Mouse (Mus musculus): ENCODE results near the gene Kif14.
"Not testable (repeated sequence)": the region's sequence is repeated elsewhere in the genome, so short reads cannot be mapped to it uniquely, and the experiment has no call there.

Gene Kif14

GRCm38 (mm10) chr1:136555892-136556291 is 89.7 kb downstream of the Kif14 start:
- DNase-seq (ENCODE audit: low spot score): no peak

- DNase-seq (ENCODE audit: low spot score): not testable (repeated sequence)
Observed at GRCm38 (mm10) chr1:136556643-136557042, 90.5 kb downstream of the Kif14 start.

GRCm38 (mm10) chr1:136557436-136557835 is 91.3 kb downstream of the Kif14 start:
- DNase-seq (ENCODE audit: low spot score): no peak

- no peak for DNase-seq (ENCODE audit: low spot score)
Observed at GRCm38 (mm10) chr1:136558762-136559161, 92.6 kb downstream of the Kif14 start.

GRCm38 (mm10) chr1:136559284-136559683 is 93.1 kb downstream of the Kif14 start:
- no peak for DNase-seq (ENCODE audit: low spot score)

GRCm38 (mm10) chr1:136559774-136560173 is 93.6 kb downstream of the Kif14 start:
- DNase-seq (ENCODE audit: low spot score): no peak

GRCm38 (mm10) chr1:136561823-136562222 is 95.7 kb downstream of the Kif14 start:
- no peak for DNase-seq (ENCODE audit: low spot score)

- DNase-seq (ENCODE audit: low spot score): no peak
Observed at GRCm38 (mm10) chr1:136563149-136563548, 97.0 kb downstream of the Kif14 start.

- no peak for DNase-seq (ENCODE audit: low spot score)
Observed at GRCm38 (mm10) chr1:136564963-136565362, 98.8 kb downstream of the Kif14 start.

- no peak for DNase-seq (ENCODE audit: low spot score)
Observed at GRCm38 (mm10) chr1:136566386-136566785, 100.2 kb downstream of the Kif14 start.

- no peak for DNase-seq (ENCODE audit: low spot score)
Observed at GRCm38 (mm10) chr1:136567641-136568040, 101.5 kb downstream of the Kif14 start.

GRCm38 (mm10) chr1:136568738-136569194 is 102.6 kb downstream of the Kif14 start:
- DNase-seq (ENCODE audit: low spot score): no peak

GRCm38 (mm10) chr1:136569206-136569605 is 103.1 kb downstream of the Kif14 start:
- no peak for DNase-seq (ENCODE audit: low spot score)

- no peak for DNase-seq (ENCODE audit: low spot score)
Observed at GRCm38 (mm10) chr1:136569626-136570297, 103.6 kb downstream of the Kif14 start.

- DNase-seq (ENCODE audit: low spot score): no peak
Observed at GRCm38 (mm10) chr1:136570298-136570653, 104.1 kb downstream of the Kif14 start.

- DNase-seq (ENCODE audit: low spot score): no peak
Observed at GRCm38 (mm10) chr1:136570976-136571375, 104.8 kb downstream of the Kif14 start.

GRCm38 (mm10) chr1:136571530-136571929 is 105.4 kb downstream of the Kif14 start:
- DNase-seq (ENCODE audit: low spot score): no peak

- no peak for DNase-seq (ENCODE audit: low spot score)
Observed at GRCm38 (mm10) chr1:136577890-136578663, 111.9 kb downstream of the Kif14 start.

- no peak for DNase-seq (ENCODE audit: low spot score)
Observed at GRCm38 (mm10) chr1:136579360-136579759, 113.2 kb downstream of the Kif14 start.

- no peak for DNase-seq (ENCODE audit: low spot score)
Observed at GRCm38 (mm10) chr1:136580266-136580665, 114.1 kb downstream of the Kif14 start.

All from ovary, postnatal 36 days (tissue).